Mouse (Mus musculus): ENCODE results near the gene Olfr632. TPM values are rescaled to one million over a fixed set of nuclear protein-coding genes. Genes with fewer than 3 reads are reported as not detected.
"Not testable (repeated sequence)": the region's sequence is repeated elsewhere in the genome, so short reads cannot be mapped to it uniquely, and the experiment has no call there.

Gene Olfr632
- polyA plus RNA-seq, 1 experiment, result not detected

GRCm38 (mm10) chr7:103928525-103928924 lies 5.6 kb upstream of the Olfr632 start, which contains the start of gene Olfr631:
Olfr631 (plus strand) TSS chr7:103928825.
- Histone ChIP-seq H3K27ac (ENCODE audit: insufficient read depth, low read depth, low read length) (no peak within 1 kb of the TSS), H3K4me3 (ENCODE audit: low read depth, low read length) (no peak within 1 kb of the TSS), H3K36me3 (ENCODE audit: control insufficient read depth, insufficient read depth, low read length) (no peaks in the 10 kb centered on the region), H3K4me1 (ENCODE audit: control insufficient read depth, insufficient read depth, insufficient read length, low read length) (no peaks in the 10 kb centered on the region), H3K27me3 (ENCODE audit: control insufficient read depth, insufficient read depth, low read length) (no peaks in the 10 kb centered on the region)
- no peak for TF ChIP-seq CTCF (IDR thresholded peaks at IDR 0.05; ENCODE audit: extremely low read depth, insufficient read length, insufficient replicate concordance, low read depth, low read length)
- TF ChIP-seq POLR2A (IDR thresholded peaks at IDR 0.05; ENCODE audit: low read depth, low read length), result no peak

GRCm38 (mm10) chr7:103942730-103943129 lies 8.6 kb downstream of the Olfr632 start:
- Histone ChIP-seq H3K27me3 (ENCODE audit: control insufficient read depth, insufficient read depth, low read length) (no peaks in the 10 kb centered on the region), H3K4me3 (ENCODE audit: low read depth, low read length) (no peak overlapping the region), H3K27ac (ENCODE audit: insufficient read depth, low read depth, low read length) (no peak overlapping the region), H3K4me1 (ENCODE audit: control insufficient read depth, insufficient read depth, insufficient read length, low read length) (no peaks in the 10 kb centered on the region), H3K36me3 (ENCODE audit: control insufficient read depth, insufficient read depth, low read length) (no peaks in the 10 kb centered on the region)
- TF ChIP-seq POLR2A (IDR thresholded peaks at IDR 0.05; ENCODE audit: low read depth, low read length), result no peak
- TF ChIP-seq CTCF (IDR thresholded peaks at IDR 0.05; ENCODE audit: extremely low read depth, insufficient read length, insufficient replicate concordance, low read depth, low read length), result peak; percentile 53; the same call in 1 of the 2 replicates
- WGBS, result 16% methylated on average over 2 of the region's 2 CpGs

GRCm38 (mm10) chr7:103944137-103944536 lies 10.0 kb downstream of the Olfr632 start, which contains the start of gene Olfr633:
Olfr633 (plus strand) TSS chr7:103944437.
- H3K4me1 ChIP-seq (ENCODE audit: control insufficient read depth, insufficient read depth, insufficient read length, low read length), result no peaks in the 10 kb centered on the region
- H3K27me3 ChIP-seq (ENCODE audit: control insufficient read depth, insufficient read depth, low read length), result no peaks in the 10 kb centered on the region
- H3K27ac ChIP-seq (ENCODE audit: insufficient read depth, low read depth, low read length), result no peak within 1 kb of the TSS
- H3K4me3 ChIP-seq (ENCODE audit: low read depth, low read length), result no peak within 1 kb of the TSS
- TF ChIP-seq POLR2A (IDR thresholded peaks at IDR 0.05; ENCODE audit: low read depth, low read length) (no peak), CTCF (IDR thresholded peaks at IDR 0.05; ENCODE audit: extremely low read depth, insufficient read length, insufficient replicate concordance, low read depth, low read length) (no peak)
- H3K36me3 ChIP-seq (ENCODE audit: control insufficient read depth, insufficient read depth, low read length), result no peaks in the 10 kb centered on the region

DNA sequence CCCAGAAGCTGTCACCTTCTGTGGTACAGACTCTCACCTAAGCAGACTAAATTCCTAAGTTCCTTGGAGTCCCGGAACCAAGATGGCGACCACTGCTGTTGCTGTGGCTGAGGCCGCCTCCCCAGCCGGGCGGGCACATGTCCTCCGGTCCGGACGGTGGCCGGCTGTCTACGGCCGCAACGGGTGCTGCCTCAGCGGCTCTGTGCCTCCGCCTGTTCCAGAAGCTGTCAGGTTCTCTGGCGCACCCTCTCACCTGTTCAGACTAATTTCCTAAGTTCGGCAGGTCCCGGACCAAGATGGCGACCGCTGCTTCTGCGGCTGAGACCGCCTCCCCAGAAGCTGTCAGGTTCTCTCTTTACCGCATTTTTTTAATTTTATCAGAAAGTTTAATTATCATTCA lies 32.7 kb downstream of the Olfr632 start:
- H3K27me3 ChIP-seq (ENCODE audit: control insufficient read depth, insufficient read depth, low read length); H3K36me3 ChIP-seq (ENCODE audit: control insufficient read depth, insufficient read depth, low read length); H3K27ac ChIP-seq (ENCODE audit: insufficient read depth, low read depth, low read length); H3K4me1 ChIP-seq (ENCODE audit: control insufficient read depth, insufficient read depth, insufficient read length, low read length); H3K4me3 ChIP-seq (ENCODE audit: low read depth, low read length): not testable (repeated sequence)
- 95% methylated on average over 22 of the region's 22 CpGs for WGBS

DNA sequence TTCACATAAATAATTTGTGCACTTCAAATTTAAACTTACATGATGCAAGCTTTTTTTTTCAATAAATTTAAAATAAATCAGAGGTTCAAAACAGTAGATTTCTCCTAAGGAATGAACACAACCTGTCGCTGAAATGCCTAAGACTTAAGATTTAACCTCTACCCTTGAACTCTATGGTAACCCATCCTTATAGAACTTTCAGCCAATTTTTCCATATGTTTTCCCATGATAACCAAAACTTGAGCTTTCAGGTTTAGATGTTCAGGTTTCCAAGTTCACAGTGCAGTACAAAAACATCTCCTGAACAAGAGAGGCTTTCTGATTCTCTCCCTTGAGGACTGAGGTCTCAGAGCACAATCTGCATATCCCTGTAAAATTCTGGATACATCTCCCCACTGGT lies 36.7 kb downstream of the Olfr632 start, which contains the start of gene Olfr635:
TSS of gene Olfr635 (plus strand) at position 301 of the 400 bp plus-strand sequence.
- no peak for TF ChIP-seq POLR2A (IDR thresholded peaks at IDR 0.05; ENCODE audit: low read depth, low read length)
- TF ChIP-seq CTCF (IDR thresholded peaks at IDR 0.05; ENCODE audit: extremely low read depth, insufficient read length, insufficient replicate concordance, low read depth, low read length), result no peak
- H3K4me3 ChIP-seq (ENCODE audit: low read depth, low read length), result no peak within 1 kb of the TSS
- H3K27ac ChIP-seq (ENCODE audit: insufficient read depth, low read depth, low read length), result no peak within 1 kb of the TSS
- H3K36me3 ChIP-seq (ENCODE audit: control insufficient read depth, insufficient read depth, low read length), result no peaks in the 10 kb centered on the region
- no peaks in the 10 kb centered on the region for H3K4me1 ChIP-seq (ENCODE audit: control insufficient read depth, insufficient read depth, insufficient read length, low read length)
- WGBS, result 70% methylated on average over 1 of the region's 1 CpGs
- H3K27me3 ChIP-seq (ENCODE audit: control insufficient read depth, insufficient read depth, low read length), result no peaks in the 10 kb centered on the region

DNA sequence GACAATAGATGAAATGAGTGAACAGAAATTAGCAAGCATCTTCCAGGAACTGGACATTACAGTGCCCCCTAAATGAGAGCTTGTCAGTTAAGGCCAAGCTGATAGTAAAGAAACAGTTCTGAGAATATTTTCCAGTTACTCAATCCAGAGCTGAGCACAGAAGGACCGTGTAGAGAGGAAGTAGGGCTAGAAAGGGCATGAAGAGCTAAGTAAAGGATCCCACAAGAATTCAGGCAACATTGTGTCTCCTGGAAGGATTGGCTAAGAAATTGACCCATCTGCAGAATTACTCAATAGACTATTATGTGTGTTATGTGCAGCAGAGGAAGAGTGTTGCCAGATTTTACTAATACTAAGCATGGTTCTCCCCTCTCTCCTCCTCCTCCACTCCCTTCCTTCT lies 37.6 kb downstream of the Olfr632 start:
- Histone ChIP-seq H3K27me3 (ENCODE audit: control insufficient read depth, insufficient read depth, low read length) (no peaks in the 10 kb centered on the region), H3K4me3 (ENCODE audit: low read depth, low read length) (no peak overlapping the region), H3K36me3 (ENCODE audit: control insufficient read depth, insufficient read depth, low read length) (no peaks in the 10 kb centered on the region), H3K27ac (ENCODE audit: insufficient read depth, low read depth, low read length) (no peak overlapping the region), H3K4me1 (ENCODE audit: control insufficient read depth, insufficient read depth, insufficient read length, low read length) (no peaks in the 10 kb centered on the region)
- 40% methylated on average over 1 of the region's 1 CpGs for WGBS
- TF ChIP-seq POLR2A (IDR thresholded peaks at IDR 0.05; ENCODE audit: low read depth, low read length), result no peak
- no peak for TF ChIP-seq CTCF (IDR thresholded peaks at IDR 0.05; ENCODE audit: extremely low read depth, insufficient read length, insufficient replicate concordance, low read depth, low read length)

Other genes with a start within 250 kb of the Olfr632 start
- not detected in 2 replicates for gene Olfr243, start 219.7 kb upstream of the Olfr632 start, polyA plus RNA-seq (2012; rRNA removed)
- not detected in 2 replicates for gene Olfr628, start 204.0 kb upstream of the Olfr632 start, polyA plus RNA-seq (2012; rRNA removed)
- gene Olfr629, start 189.4 kb upstream of the Olfr632 start, polyA plus RNA-seq (2012; rRNA removed), result not detected in 2 replicates
- not detected in 2 replicates for gene Olfr630, start 177.0 kb upstream of the Olfr632 start, polyA plus RNA-seq (2012; rRNA removed)
- gene Olfr69, start 162.8 kb upstream of the Olfr632 start, polyA plus RNA-seq (2012; rRNA removed), result not detected in 2 replicates
- not detected in 2 replicates for gene Olfr68, start 154.6 kb upstream of the Olfr632 start, polyA plus RNA-seq (2012; rRNA removed)
- gene Olfr67, start 142.5 kb upstream of the Olfr632 start, polyA plus RNA-seq (2012; rRNA removed), result not detected in 2 replicates
- gene Hbb-bt, start 120.4 kb upstream of the Olfr632 start, polyA plus RNA-seq (2012; rRNA removed), result 7.2 and 8.9 TPM in 2 replicates
- gene Hbb-bs, start 106.3 kb upstream of the Olfr632 start, polyA plus RNA-seq (2012; rRNA removed), result 59.9 and 74.9 TPM in 2 replicates
- not detected in 2 replicates for gene Hbb-bh2, start 93.8 kb upstream of the Olfr632 start, polyA plus RNA-seq (2012; rRNA removed)
- gene Hbb-bh1, start 91.2 kb upstream of the Olfr632 start, polyA plus RNA-seq (2012; rRNA removed), result not detected in 2 replicates
- gene Hbb-y, start 81.1 kb upstream of the Olfr632 start, polyA plus RNA-seq (2012; rRNA removed), result not detected in 2 replicates
- not detected in 2 replicates for gene Olfr66, start 48.1 kb upstream of the Olfr632 start, polyA plus RNA-seq (2012; rRNA removed)
- not detected in 2 replicates for gene Olfr64, start 39.9 kb upstream of the Olfr632 start, polyA plus RNA-seq (2012; rRNA removed)
- not detected in 2 replicates for gene Olfr65, start 30.9 kb upstream of the Olfr632 start, polyA plus RNA-seq (2012; rRNA removed)
- gene Olfr631, start 5.5 kb upstream of the Olfr632 start, polyA plus RNA-seq (2012; rRNA removed), result not detected in 2 replicates
- gene Olfr633, start 10.1 kb downstream of the Olfr632 start, polyA plus RNA-seq (2012; rRNA removed), result not detected in 2 replicates
- gene Olfr635, start 36.8 kb downstream of the Olfr632 start, polyA plus RNA-seq (2012; rRNA removed), result not detected in 2 replicates
- gene Olfr638, start 64.4 kb downstream of the Olfr632 start, polyA plus RNA-seq (2012; rRNA removed), result not detected in 2 replicates
- gene Olfr639, start 83.0 kb downstream of the Olfr632 start, polyA plus RNA-seq (2012; rRNA removed), result not detected in 2 replicates
- not detected in 2 replicates for gene Olfr640, start 91.2 kb downstream of the Olfr632 start, polyA plus RNA-seq (2012; rRNA removed)
- gene Olfr641, start 101.1 kb downstream of the Olfr632 start, polyA plus RNA-seq (2012; rRNA removed), result not detected in 2 replicates
- gene Olfr642, start 118.3 kb downstream of the Olfr632 start, polyA plus RNA-seq (2012; rRNA removed), result not detected in 2 replicates
- not detected in 2 replicates for gene 4930516K23Rik, start 127.1 kb downstream of the Olfr632 start, polyA plus RNA-seq (2012; rRNA removed)
- gene Olfr644, start 137.5 kb downstream of the Olfr632 start, polyA plus RNA-seq (2012; rRNA removed), result not detected in 2 replicates
- gene Olfr645, start 151.1 kb downstream of the Olfr632 start, polyA plus RNA-seq (2012; rRNA removed), result not detected in 2 replicates
- not detected in 2 replicates for gene Olfr646, start 170.5 kb downstream of the Olfr632 start, polyA plus RNA-seq (2012; rRNA removed)
- gene Ubqln5, start 195.5 kb downstream of the Olfr632 start, polyA plus RNA-seq (2012; rRNA removed), result not detected in 2 replicates
- not detected in 2 replicates for gene Olfr643, start 203.1 kb downstream of the Olfr632 start, polyA plus RNA-seq (2012; rRNA removed)
- not detected in 2 replicates for gene Ubqln3, start 208.9 kb downstream of the Olfr632 start, polyA plus RNA-seq (2012; rRNA removed)
- not detected in 2 replicates for gene Ubqlnl, start 216.2 kb downstream of the Olfr632 start, polyA plus RNA-seq (2012; rRNA removed)
- gene Olfm5, start 230.5 kb downstream of the Olfr632 start, polyA plus RNA-seq (2012; rRNA removed), result not detected in 2 replicates
- not detected in 2 replicates for gene Olfr648, start 249.0 kb downstream of the Olfr632 start, polyA plus RNA-seq (2012; rRNA removed)